Mouse (Mus musculus): ENCODE measurements around the gene Gm20441. TPM values are rescaled to one million over a fixed set of nuclear protein-coding genes. Genes with fewer than 3 reads are reported as not detected.

Gm20441 gene
- total RNA-seq, 2 experiments from 2014 or later, result not detected

Other genes with a start within 250 kb of the Gm20441 start
- under 1 TPM; 0.20 to 0.64 TPM for gene Lrrc75b, start 220.6 kb downstream of the Gm20441 start, total RNA-seq (2021)
- gene Ggt1, start 219.3 kb downstream of the Gm20441 start, total RNA-seq (2021), result under 1 TPM in 1 of 2 experiments, not detected in 1; 0.33 TPM
- 1 to 10 TPM; 3.0 to 5.2 TPM for gene Ggt5, start 191.6 kb downstream of the Gm20441 start, total RNA-seq (2021)
- gene Susd2, start 136.9 kb downstream of the Gm20441 start, total RNA-seq (2021), result 1 to 10 TPM in 1 of 2 experiments, under 1 TPM in 1; 0.99 to 1.4 TPM
- gene Cabin1, start 16.6 kb downstream of the Gm20441 start, total RNA-seq (2021), result 1 to 10 TPM; 7.3 to 8.7 TPM
- gene Ddt, start 7.5 kb downstream of the Gm20441 start, total RNA-seq (2021), result 10 to 100 TPM; 28.5 to 41.7 TPM
- 1 to 10 TPM; 3.3 to 3.5 TPM for gene Gstt3, start 460 bp upstream of the Gm20441 start, total RNA-seq (2021)
- 1 to 10 TPM; 4.4 to 5.6 TPM for gene Gstt1, start 17.6 kb upstream of the Gm20441 start, total RNA-seq (2021)
- gene Gstt4, start 41.6 kb upstream of the Gm20441 start, total RNA-seq (2021), result not detected
- 1 to 10 TPM; 3.6 to 4.7 TPM for gene Gstt2, start 56.5 kb upstream of the Gm20441 start, total RNA-seq (2021)
- gene Mif, start 79.3 kb upstream of the Gm20441 start, total RNA-seq (2021), result 100 to 1,000 TPM; 135 to 144 TPM
- gene Derl3, start 112.5 kb upstream of the Gm20441 start, total RNA-seq (2021), result not detected
- gene Smarcb1, start 140.7 kb upstream of the Gm20441 start, total RNA-seq (2021), result 10 to 100 TPM; 10.8 to 12.2 TPM
- 1,000 to 10,000 TPM; 1,320 to 1,585 TPM for gene Chchd10, start 152.2 kb upstream of the Gm20441 start, total RNA-seq (2021)
- gene Mmp11, start 155.5 kb upstream of the Gm20441 start, total RNA-seq (2021), result 1 to 10 TPM; 2.1 to 2.3 TPM
- not detected for gene Gm867, start 159.7 kb upstream of the Gm20441 start, total RNA-seq (2021)
- not detected for gene Vpreb3, start 162.1 kb upstream of the Gm20441 start, total RNA-seq (2021)
- gene Gm5134, start 173.6 kb upstream of the Gm20441 start, total RNA-seq (2021), result not detected

Measured in gastrocnemius, postnatal 36 days (tissue).